Mouse (Mus musculus) neural tube, embryonic 11.5 days (tissue): ENCODE measurements at regions not wholly inside any gene's neighbourhood (a gene's known extent, or its start where the extent isn't known, plus 50 kb on each side); places are given as distances from the start of the nearest gene placed in this dataset.

Source experiments
- ATAC-seq: fragments of 200-750 bp; cut with Nextera tagmentation; 2 replicates; pipeline ENCODE4 v1.8.0; 2017; ENCODE audit warnings: moderate number of reproducible peaks, mild to moderate bottlenecking, moderate TSS enrichment, moderate library complexity; ENCODE audit not compliant: insufficient read depth, low FRiP score, low TSS enrichment
- DNase-seq: peaks from one replicate; pipeline ENCODE4 v3.0.0-alpha.2; 2015; ENCODE audit warnings: low spot score
- H3K27ac ChIP-seq: fragments of 300-500 bp; sonication (generic); 2 replicates; pipeline ENCODE4 v1.5.1; 2014; ENCODE audit warnings: low read depth, mild to moderate bottlenecking, low read length
- H3K27me3 ChIP-seq: fragments of 300-500 bp; sonication (generic); 2 replicates; pipeline ENCODE4 v1.6.1; 2014; ENCODE audit warnings: mild to moderate bottlenecking, low read length, mixed read lengths; ENCODE audit not compliant: control insufficient read depth, insufficient read depth
- H3K36me3 ChIP-seq: fragments of 300-500 bp; sonication (generic); 2 replicates; pipeline ENCODE4 v1.6.1; 2014; ENCODE audit warnings: mild to moderate bottlenecking, low read length, moderate library complexity, mixed read lengths; ENCODE audit not compliant: control insufficient read depth, insufficient read depth
- H3K4me1 ChIP-seq: fragments of 300-500 bp; sonication (generic); 2 replicates; pipeline ENCODE4 v1.6.1; 2014; ENCODE audit warnings: low read length, mixed read lengths; ENCODE audit not compliant: control insufficient read depth, insufficient read depth
- H3K4me2 ChIP-seq: fragments of 300-500 bp; sonication (generic); 2 replicates; pipeline ENCODE4 v1.6.1; 2014; ENCODE audit warnings: low read depth, mild to moderate bottlenecking, moderate library complexity
- H3K4me3 ChIP-seq: fragments of 300-500 bp; sonication (generic); 2 replicates; pipeline ENCODE4 v1.5.1; 2014; ENCODE audit warnings: low read depth, low read length
- H3K9ac ChIP-seq: fragments of 300-500 bp; sonication (generic); 2 replicates; pipeline ENCODE4 v1.6.1; 2014; ENCODE audit warnings: mild to moderate bottlenecking, low read length
- H3K9me3 ChIP-seq: fragments of 300-500 bp; sonication (generic); 2 replicates; pipeline ENCODE4 v1.6.1; 2016; ENCODE audit warnings: low read length; ENCODE audit not compliant: control insufficient read depth
- WGBS: fragments of 180-500 bp; shearing (Covaris S2); extraction: QIAGEN DNeasy Blood & Tissue Kit; methylation state at CpG from one replicate; pipeline ENCODE4 v1.1.7; 2014; 5-methylcytosine and 5-hydroxymethylcytosine counted together

DNA sequence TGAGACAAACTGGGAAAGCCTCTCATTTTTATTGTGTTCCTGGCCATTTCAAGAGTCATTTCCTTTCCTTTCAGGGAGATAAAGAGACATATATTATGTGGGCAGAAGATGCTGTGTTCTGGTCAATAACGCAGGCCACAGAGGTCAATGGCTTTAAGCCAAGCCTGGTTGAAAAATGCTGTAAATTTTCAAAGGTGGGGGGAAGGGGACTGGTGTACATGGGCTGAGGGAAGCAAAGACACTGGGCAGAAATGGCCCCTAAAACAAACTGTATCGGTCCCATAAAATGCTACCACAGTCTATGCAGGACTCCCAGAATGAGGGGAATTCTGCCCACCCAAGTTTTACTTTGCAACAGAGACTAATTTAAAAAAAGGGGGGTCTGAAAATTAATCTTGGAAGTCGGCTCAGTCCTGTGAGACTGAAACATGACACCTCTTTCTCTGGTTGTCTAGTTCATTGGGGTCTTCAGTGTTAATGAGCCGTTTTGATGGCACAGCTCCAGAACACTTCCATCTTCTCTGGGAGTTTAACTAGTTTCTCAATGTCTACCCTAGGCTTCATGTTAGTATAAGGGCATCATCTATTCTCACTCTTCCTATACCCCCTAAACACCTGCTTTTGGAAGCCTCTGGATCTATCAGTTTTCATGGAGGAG, 149.4 kb upstream of the Slc24a2 start:
- ATAC-seq (peak; percentile 53), DNase-seq (no peak)
- Histone ChIP-seq H3K4me1 (peaks cover 13% of the 10 kb centered on the region), H3K36me3 (no peaks in the 10 kb centered on the region), H3K4me2 (no peak overlapping the region), H3K4me3 (no peak overlapping the region), H3K27me3 (no peaks in the 10 kb centered on the region), H3K9ac (no peak overlapping the region), H3K27ac (no peak overlapping the region), H3K9me3 (no peaks in the 10 kb centered on the region)
- WGBS = 15% methylated on average over 4 of the region's 4 CpGs

DNA sequence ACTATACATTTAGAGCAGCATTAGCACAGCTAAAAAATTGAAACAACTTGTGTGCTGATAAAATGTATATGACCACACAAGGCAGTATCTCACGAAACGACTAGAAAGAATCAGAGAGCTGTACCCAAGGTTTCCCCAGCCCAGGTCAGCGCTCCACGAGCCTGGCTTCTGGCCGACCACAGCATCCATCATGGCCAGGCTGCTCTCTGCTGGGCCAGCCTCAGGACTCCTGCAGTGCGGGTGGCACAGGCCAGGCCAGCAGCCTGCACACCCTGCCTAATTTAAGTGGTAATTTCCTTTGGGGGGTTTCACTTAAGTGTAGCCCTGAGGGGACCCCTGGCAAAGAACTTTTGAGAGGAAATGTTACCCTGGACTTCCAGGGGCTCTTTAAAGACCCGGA, 141.7 kb upstream of the Slc24a2 start:
- ATAC-seq (no peak), DNase-seq (no peak)
- Histone ChIP-seq H3K4me3 (no peak overlapping the region), H3K4me2 (no peak overlapping the region), H3K9ac (no peak overlapping the region; the same call in 1 of the 2 replicates), H3K27me3 (no peaks in the 10 kb centered on the region), H3K4me1 (peaks cover 13% of the 10 kb centered on the region), H3K36me3 (no peaks in the 10 kb centered on the region), H3K9me3 (no peaks in the 10 kb centered on the region), H3K27ac (no peak overlapping the region)
- 27% methylated on average over 7 of the region's 7 CpGs for WGBS

- DNase-seq (peak; percentile 71), ATAC-seq (peak; percentile 71)
- Histone ChIP-seq H3K9ac (0 out of 2 replicates have a peak overlapping the region, but pooled peaks have one; percentile 10), H3K4me3 (no peak overlapping the region), H3K4me2 (peak overlapping the region; percentile 24), H3K27ac (no peak overlapping the region), H3K9me3 (no peaks in the 10 kb centered on the region), H3K4me1 (peaks cover 13% of the 10 kb centered on the region), H3K36me3 (no peaks in the 10 kb centered on the region), H3K27me3 (no peaks in the 10 kb centered on the region)
- 10% methylated on average over 14 of the region's 14 CpGs for WGBS
These were observed 139.5 kb upstream of the Slc24a2 start for GRCm38 (mm10) chr4:87369626-87370234.

DNA sequence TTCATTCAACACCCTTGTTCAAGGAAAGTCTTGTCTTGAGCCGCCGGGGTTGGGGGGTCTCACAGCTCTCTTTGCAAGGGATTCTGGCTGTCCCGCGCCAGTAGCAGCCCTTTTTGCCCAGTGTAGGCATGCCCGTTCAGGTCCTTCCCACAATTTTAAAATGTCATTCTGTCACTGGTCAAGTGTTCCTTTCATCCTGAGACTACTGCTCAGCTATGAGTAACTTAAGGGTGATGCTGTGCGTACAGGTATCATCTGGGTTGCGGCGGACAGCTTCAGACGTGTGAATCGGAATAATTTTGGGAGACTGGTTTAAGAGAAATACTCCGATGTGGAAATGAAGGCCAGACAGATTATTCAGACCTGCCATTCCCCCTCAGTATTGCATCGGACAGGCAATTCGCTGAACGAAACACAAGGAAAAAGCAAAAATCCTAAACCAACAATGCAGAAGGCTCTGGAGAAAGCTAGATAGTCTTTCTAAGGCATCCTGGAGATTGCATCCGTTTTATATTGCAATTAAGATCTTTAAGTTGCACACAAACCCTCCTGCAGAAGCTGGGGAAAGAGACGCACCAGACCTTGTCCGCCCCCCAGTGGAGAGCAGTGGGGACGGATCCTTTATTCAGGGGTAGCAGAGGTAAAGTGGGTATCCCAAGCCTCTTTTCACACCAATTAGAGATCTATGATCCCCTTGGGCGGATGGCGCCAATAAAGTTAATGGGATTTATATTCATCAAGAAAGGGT, 138.3 kb upstream of the Slc24a2 start:
- Histone ChIP-seq H3K27ac (peak overlapping the region; percentile 67), H3K4me1 (peaks cover 13% of the 10 kb centered on the region), H3K27me3 (no peaks in the 10 kb centered on the region), H3K9me3 (no peaks in the 10 kb centered on the region), H3K4me3 (peak overlapping the region; percentile 31), H3K9ac (peak overlapping the region; percentile 65), H3K36me3 (no peaks in the 10 kb centered on the region), H3K4me2 (peak overlapping the region; percentile 56)
- WGBS = 6% methylated on average over 20 of the region's 20 CpGs
- ATAC-seq (peak; percentile 73), DNase-seq (peak; percentile 79)

DNA sequence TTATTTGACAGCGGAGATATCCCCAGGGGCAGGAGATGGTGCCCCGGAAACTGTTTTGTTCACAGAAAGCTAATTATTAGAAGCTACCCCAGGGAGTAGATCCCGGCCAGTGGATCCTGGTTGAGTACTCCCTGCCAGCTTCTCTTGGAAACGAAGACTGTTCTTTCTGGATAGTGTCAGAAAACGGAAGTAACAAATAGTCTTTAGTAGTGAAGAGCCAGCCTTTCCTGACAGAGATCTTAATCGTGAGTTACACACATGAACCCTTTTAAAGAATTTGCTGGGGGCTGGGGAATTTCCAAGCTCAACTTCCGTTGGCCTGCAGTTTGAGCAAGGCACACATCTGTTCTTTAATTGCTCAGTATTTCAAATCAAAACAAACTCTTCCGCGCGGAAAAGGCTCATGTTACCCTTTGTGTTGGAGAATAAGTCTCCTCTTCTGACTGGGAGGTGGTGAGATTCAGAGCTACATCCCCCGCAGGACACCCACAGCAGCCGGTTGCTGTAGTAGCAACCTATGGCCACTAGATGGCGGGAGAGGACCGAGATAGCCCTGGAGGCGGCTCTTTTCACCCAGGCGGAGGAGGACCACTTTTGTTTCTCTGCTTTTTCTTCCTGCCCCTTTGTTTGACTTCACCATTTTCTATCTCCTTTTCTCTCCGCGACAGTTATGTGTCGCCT, 137.6 kb upstream of the Slc24a2 start:
- Histone ChIP-seq H3K4me1 (peaks cover 13% of the 10 kb centered on the region), H3K9me3 (no peaks in the 10 kb centered on the region), H3K27me3 (no peaks in the 10 kb centered on the region), H3K27ac (peak overlapping the region; percentile 67; the same call in 1 of the 2 replicates), H3K4me2 (peak overlapping the region; percentile 56), H3K36me3 (no peaks in the 10 kb centered on the region), H3K9ac (peak overlapping the region; percentile 65), H3K4me3 (peak overlapping the region; percentile 31)
- DNase-seq (peak; percentile 88), ATAC-seq (peak; percentile 75)
- WGBS = 9% methylated on average over 19 of the region's 19 CpGs

GRCm38 (mm10) chr4:87362201-87362600, 131.9 kb upstream of the Slc24a2 start:
- Histone ChIP-seq H3K27ac (no peak overlapping the region), H3K27me3 (no peaks in the 10 kb centered on the region), H3K4me3 (no peak overlapping the region), H3K9me3 (no peaks in the 10 kb centered on the region), H3K9ac (no peak overlapping the region), H3K36me3 (no peaks in the 10 kb centered on the region), H3K4me1 (no peaks in the 10 kb centered on the region), H3K4me2 (no peak overlapping the region)
- peak; percentile 61 for DNase-seq
- 17% methylated on average over 6 of the region's 6 CpGs for WGBS
- peak; percentile 78 for ATAC-seq

DNA sequence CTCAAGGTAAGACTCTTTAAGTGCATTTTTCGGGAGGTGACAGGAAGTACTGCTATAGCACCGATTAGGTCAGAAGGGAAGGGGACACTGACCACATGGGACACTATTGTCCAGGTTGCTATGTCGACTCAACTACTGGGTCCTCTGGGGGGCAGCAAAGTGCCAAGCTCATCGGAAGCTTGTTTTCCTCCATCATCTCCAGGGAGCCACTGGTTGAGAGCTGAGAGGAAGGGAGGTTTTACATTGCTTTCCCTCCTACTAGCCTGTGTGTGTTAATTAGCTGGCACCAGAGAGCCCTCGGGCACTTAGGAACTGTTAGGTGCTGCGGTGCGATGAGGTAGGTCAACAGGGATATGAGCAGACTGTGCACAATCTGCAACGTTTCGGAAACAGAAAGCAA, 129.2 kb upstream of the Slc24a2 start:
- Histone ChIP-seq H3K9me3 (no peaks in the 10 kb centered on the region), H3K27ac (no peak overlapping the region), H3K27me3 (no peaks in the 10 kb centered on the region), H3K4me2 (no peak overlapping the region), H3K4me1 (no peaks in the 10 kb centered on the region), H3K4me3 (no peak overlapping the region), H3K9ac (no peak overlapping the region), H3K36me3 (no peaks in the 10 kb centered on the region)
- 38% methylated on average over 9 of the region's 9 CpGs for WGBS
- DNase-seq (no peak), ATAC-seq (no peak; the same call in 1 of the 2 replicates)

DNA sequence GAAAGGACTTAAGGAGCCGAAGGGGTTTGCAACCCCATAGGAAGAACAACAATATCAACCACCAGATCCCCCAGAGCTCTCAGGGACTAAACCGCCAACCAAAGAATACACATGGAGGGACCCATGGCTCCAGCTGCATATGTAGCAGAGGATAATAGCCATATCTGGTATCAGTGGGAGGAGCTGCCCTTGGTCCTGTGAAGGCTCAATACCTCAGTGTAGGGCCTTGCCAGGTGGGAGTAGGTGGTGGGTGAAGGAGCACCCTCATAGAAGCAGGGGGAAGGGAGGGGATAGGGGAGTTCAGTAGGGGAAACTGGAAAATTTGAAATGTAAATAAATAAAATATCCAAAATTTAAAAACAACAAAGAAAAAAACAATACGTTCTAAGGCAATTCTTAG, 128.7 kb upstream of the Slc24a2 start:
- no peaks in the 10 kb centered on the region for H3K9me3 ChIP-seq
- no peak overlapping the region for H3K4me2 ChIP-seq
- no peak overlapping the region for H3K27ac ChIP-seq
- no peaks in the 10 kb centered on the region for H3K36me3 ChIP-seq
- H3K4me1 ChIP-seq = no peaks in the 10 kb centered on the region
- ATAC-seq = no peak
- no peak for DNase-seq
- 91% methylated on average over 3 of the region's 3 CpGs for WGBS
- H3K27me3 ChIP-seq = no peaks in the 10 kb centered on the region
- no peak overlapping the region for H3K4me3 ChIP-seq
- H3K9ac ChIP-seq = no peak overlapping the region
